Mouse (Mus musculus) ovary, postnatal 10 days (tissue): ENCODE measurements around the gene Lmo7.

Experiments used
- DNase-seq: peaks from one replicate; pipeline ENCODE4 v3.0.0; 2022; ENCODE audit warnings: low spot score

Gene Lmo7

GRCm38 (mm10) chr14:101838231-101838839, 108.6 kb downstream of the Lmo7 start:
- no peak for DNase-seq

GRCm38 (mm10) chr14:101839771-101840731, 110.3 kb downstream of the Lmo7 start:
- DNase-seq = no peak

- no peak for DNase-seq
Observed at GRCm38 (mm10) chr14:101841271-101841670, 111.5 kb downstream of the Lmo7 start.

- no peak for DNase-seq
Observed at GRCm38 (mm10) chr14:101842521-101842920, 112.8 kb downstream of the Lmo7 start.

GRCm38 (mm10) chr14:101843443-101843842, 113.7 kb downstream of the Lmo7 start:
- DNase-seq = no peak

GRCm38 (mm10) chr14:101844467-101844866, 114.7 kb downstream of the Lmo7 start:
- no peak for DNase-seq

GRCm38 (mm10) chr14:101846097-101846882, 116.5 kb downstream of the Lmo7 start:
- no peak for DNase-seq

GRCm38 (mm10) chr14:101847520-101847919, 117.8 kb downstream of the Lmo7 start:
- DNase-seq = no peak

GRCm38 (mm10) chr14:101852584-101853195, 122.9 kb downstream of the Lmo7 start:
- no peak for DNase-seq

- DNase-seq = no peak
Observed at GRCm38 (mm10) chr14:101853207-101853606, 123.5 kb downstream of the Lmo7 start.

GRCm38 (mm10) chr14:101853722-101854121, 124.0 kb downstream of the Lmo7 start:
- DNase-seq = no peak

GRCm38 (mm10) chr14:101854226-101854625, 124.5 kb downstream of the Lmo7 start:
- no peak for DNase-seq

- no peak for DNase-seq
Observed at GRCm38 (mm10) chr14:101859305-101859886, 129.6 kb downstream of the Lmo7 start.

- DNase-seq = no peak
Observed at GRCm38 (mm10) chr14:101862088-101862487, 132.3 kb downstream of the Lmo7 start.

GRCm38 (mm10) chr14:101867071-101867733, 137.4 kb downstream of the Lmo7 start:
- no peak for DNase-seq

GRCm38 (mm10) chr14:101869145-101869544, 139.4 kb downstream of the Lmo7 start:
- no peak for DNase-seq

- no peak for DNase-seq
Observed at GRCm38 (mm10) chr14:101869661-101870060, 139.9 kb downstream of the Lmo7 start.

- no peak for DNase-seq
Observed at GRCm38 (mm10) chr14:101870171-101870902, 140.6 kb downstream of the Lmo7 start.

- DNase-seq = no peak
Observed at GRCm38 (mm10) chr14:101872846-101873245, 143.1 kb downstream of the Lmo7 start.

GRCm38 (mm10) chr14:101878346-101879049, 148.7 kb downstream of the Lmo7 start:
- DNase-seq = no peak
